Mouse (Mus musculus): ENCODE measurements around the gene Ints5. TPM values are rescaled to one million over a fixed set of nuclear protein-coding genes. Genes with fewer than 3 reads are reported as not detected.
"Not testable (repeated sequence)": the region's sequence is repeated elsewhere in the genome, so short reads cannot be mapped to it uniquely, and the experiment has no call there.

The Ints5 gene
- total and polyA plus RNA-seq, 2 experiments from 2014 or later: 26.8 to 29.9 TPM

- Histone ChIP-seq H3K4me2 (ENCODE audit: low read depth) (no peak overlapping the region), H3K9me3 (ENCODE audit: low read length) (no peaks in the 10 kb centered on the region), H3K9ac (no peak overlapping the region), H3K4me3 (ENCODE audit: low read depth, low read length) (no peak overlapping the region), H3K27ac (ENCODE audit: low read depth, low read length) (no peak overlapping the region), H3K27me3 (ENCODE audit: insufficient read depth, low read length) (no peaks in the 10 kb centered on the region), H3K4me1 (ENCODE audit: insufficient read depth) (no peaks in the 10 kb centered on the region), H3K36me3 (ENCODE audit: insufficient read depth) (peaks cover 12% of the 10 kb centered on the region)
- DNase-seq: no peak
- 75% methylated on average over 3 of the region's 3 CpGs for WGBS
- ATAC-seq: no peak
- TF ChIP-seq CTCF (IDR thresholded peaks at IDR 0.05; ENCODE audit: low read depth): no peak
These were observed 39.7 kb upstream of the Ints5 start for GRCm38 (mm10) chr19:8853117-8853516.

GRCm38 (mm10) chr19:8857689-8858088 is 35.1 kb upstream of the Ints5 start:
- Histone ChIP-seq H3K9ac (no peak overlapping the region), H3K4me2 (ENCODE audit: low read depth) (no peak overlapping the region), H3K4me1 (ENCODE audit: insufficient read depth) (no peaks in the 10 kb centered on the region), H3K9me3 (ENCODE audit: low read length) (no peaks in the 10 kb centered on the region), H3K27ac (ENCODE audit: low read depth, low read length) (no peak overlapping the region), H3K4me3 (ENCODE audit: low read depth, low read length) (no peak overlapping the region), H3K36me3 (ENCODE audit: insufficient read depth) (no peaks in the 10 kb centered on the region), H3K27me3 (ENCODE audit: insufficient read depth, low read length) (no peaks in the 10 kb centered on the region)
- DNase-seq (peak; percentile 56), ATAC-seq (no peak)
- 43% methylated on average over 4 of the region's 4 CpGs for WGBS
- TF ChIP-seq CTCF (IDR thresholded peaks at IDR 0.05; ENCODE audit: low read depth): peak; percentile 68

GRCm38 (mm10) chr19:8859018-8859417 is 33.8 kb upstream of the Ints5 start:
- Histone ChIP-seq H3K9ac (no peak overlapping the region), H3K4me3 (ENCODE audit: low read depth, low read length) (no peak overlapping the region), H3K9me3 (ENCODE audit: low read length) (no peaks in the 10 kb centered on the region), H3K4me1 (ENCODE audit: insufficient read depth) (no peaks in the 10 kb centered on the region), H3K36me3 (ENCODE audit: insufficient read depth) (no peaks in the 10 kb centered on the region), H3K4me2 (ENCODE audit: low read depth) (no peak overlapping the region), H3K27me3 (ENCODE audit: insufficient read depth, low read length) (no peaks in the 10 kb centered on the region), H3K27ac (ENCODE audit: low read depth, low read length) (no peak overlapping the region)
- ATAC-seq (no peak), DNase-seq (no peak)
- 24% methylated on average over 1 of the region's 1 CpGs for WGBS
- peak; percentile 56 for TF ChIP-seq CTCF (IDR thresholded peaks at IDR 0.05; ENCODE audit: low read depth)

- Histone ChIP-seq H3K27me3 (ENCODE audit: insufficient read depth, low read length) (no peaks in the 10 kb centered on the region), H3K4me3 (ENCODE audit: low read depth, low read length) (no peak overlapping the region), H3K36me3 (ENCODE audit: insufficient read depth) (no peaks in the 10 kb centered on the region), H3K4me2 (ENCODE audit: low read depth) (no peak overlapping the region), H3K9ac (no peak overlapping the region), H3K27ac (ENCODE audit: low read depth, low read length) (no peak overlapping the region), H3K4me1 (ENCODE audit: insufficient read depth) (no peaks in the 10 kb centered on the region), H3K9me3 (ENCODE audit: low read length) (no peaks in the 10 kb centered on the region)
- DNase-seq: no peak
- TF ChIP-seq CTCF (IDR thresholded peaks at IDR 0.05; ENCODE audit: low read depth): no peak
- WGBS: 86% methylated on average over 6 of the region's 6 CpGs
- no peak for ATAC-seq
These were observed 28.5 kb upstream of the Ints5 start for GRCm38 (mm10) chr19:8864265-8864664.

- H3K9ac ChIP-seq; H3K27ac ChIP-seq (ENCODE audit: low read depth, low read length); H3K27me3 ChIP-seq (ENCODE audit: insufficient read depth, low read length); H3K4me3 ChIP-seq (ENCODE audit: low read depth, low read length); H3K4me1 ChIP-seq (ENCODE audit: insufficient read depth); H3K9me3 ChIP-seq (ENCODE audit: low read length); DNase-seq; ATAC-seq: not testable (repeated sequence)
- 69% methylated on average over 3 of the region's 3 CpGs for WGBS
- Histone ChIP-seq H3K4me2 (ENCODE audit: low read depth) (peak overlapping the region; percentile 92; the same call in 1 of the 2 replicates), H3K36me3 (ENCODE audit: insufficient read depth) (peaks cover 21% of the 10 kb centered on the region)
These were observed 22.4 kb upstream of the Ints5 start for GRCm38 (mm10) chr19:8870381-8870780.

- Histone ChIP-seq H3K9ac (peak overlapping the region; percentile 80), H3K9me3 (ENCODE audit: low read length) (no peaks in the 10 kb centered on the region), H3K4me2 (ENCODE audit: low read depth) (peak overlapping the region; percentile 92), H3K27ac (ENCODE audit: low read depth, low read length) (peak overlapping the region; percentile 81), H3K4me3 (ENCODE audit: low read depth, low read length) (peak overlapping the region; percentile 74), H3K36me3 (ENCODE audit: insufficient read depth) (peaks cover 23% of the 10 kb centered on the region), H3K27me3 (ENCODE audit: insufficient read depth, low read length) (no peaks in the 10 kb centered on the region), H3K4me1 (ENCODE audit: insufficient read depth) (no peaks in the 10 kb centered on the region)
- no peak for TF ChIP-seq CTCF (IDR thresholded peaks at IDR 0.05; ENCODE audit: low read depth)
- 62% methylated on average over 9 of the region's 9 CpGs for WGBS
- DNase-seq (peak; percentile 10), ATAC-seq (peak; percentile 12; the same call in 1 of the 2 replicates)
These were observed 22.0 kb upstream of the Ints5 start for GRCm38 (mm10) chr19:8870838-8871237.

GRCm38 (mm10) chr19:8871267-8872186 is 21.3 kb upstream of the Ints5 start, which contains the start of gene Ubxn1:
Gene Ubxn1 (plus strand): TSS chr19:8871496.
- Histone ChIP-seq H3K4me3 (ENCODE audit: low read depth, low read length) (peak within 1 kb of the TSS; percentile 74), H3K9me3 (ENCODE audit: low read length) (no peaks in the 10 kb centered on the region), H3K4me1 (ENCODE audit: insufficient read depth) (no peaks in the 10 kb centered on the region), H3K36me3 (ENCODE audit: insufficient read depth) (peaks cover 30% of the 10 kb centered on the region), H3K9ac (peak within 1 kb of the TSS; percentile 80), H3K27ac (ENCODE audit: low read depth, low read length) (peak within 1 kb of the TSS; percentile 81), H3K4me2 (ENCODE audit: low read depth) (peak within 1 kb of the TSS; percentile 92), H3K27me3 (ENCODE audit: insufficient read depth, low read length) (no peaks in the 10 kb centered on the region)
- ATAC-seq (peak; percentile 99), DNase-seq (peak; percentile 96)
- no peak for TF ChIP-seq CTCF (IDR thresholded peaks at IDR 0.05; ENCODE audit: low read depth)
- 2% methylated on average over 59 of the region's 59 CpGs for WGBS
